Mouse (Mus musculus) embryo, embryonic 9.5 days (tissue): ENCODE measurements around the gene Tyw5.

Source experiments
- DNase-seq: peaks from one replicate; pipeline ENCODE4 v3.0.0-alpha.2; 2017; ENCODE audit errors: extremely low spot score

Gene Tyw5

DNA sequence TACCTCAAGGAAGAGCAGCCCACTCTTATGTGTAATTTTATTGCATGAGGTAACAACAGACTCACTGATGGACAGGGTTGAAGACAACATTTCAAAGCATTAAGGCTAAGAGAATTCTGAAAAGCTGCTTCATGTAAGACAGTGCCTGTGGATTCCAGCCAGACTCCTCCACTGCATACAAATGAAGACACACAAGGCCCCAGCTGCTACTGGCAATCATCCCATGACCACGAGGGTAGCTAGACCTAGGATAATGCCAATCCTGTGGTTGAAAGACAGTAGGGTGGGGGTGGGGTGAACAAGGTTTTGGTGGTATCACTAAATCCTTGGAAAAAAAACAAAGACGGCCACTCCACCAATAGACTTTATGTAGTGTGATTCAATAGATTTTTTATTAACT, 19.0 kb downstream of the Tyw5 start:
- no peak for DNase-seq

DNA sequence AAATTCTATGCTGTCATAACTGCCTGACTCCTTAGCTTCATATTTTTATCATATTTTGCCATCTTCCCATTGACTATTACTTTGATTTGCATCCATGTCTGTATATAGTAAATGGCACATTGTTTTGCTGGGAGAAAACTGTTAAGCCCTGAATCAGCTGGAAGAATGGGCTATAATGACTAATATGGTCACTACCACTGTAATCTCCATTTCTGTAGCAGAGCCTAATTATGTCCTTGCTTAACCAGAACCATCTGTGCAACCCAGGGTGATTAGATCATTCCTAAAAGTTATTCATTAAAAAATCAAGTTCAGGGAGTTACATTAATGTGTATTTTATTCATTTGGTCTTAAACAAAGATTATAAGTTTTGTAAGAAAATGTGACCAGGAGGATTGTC, 20.4 kb downstream of the Tyw5 start:
- no peak for DNase-seq

DNA sequence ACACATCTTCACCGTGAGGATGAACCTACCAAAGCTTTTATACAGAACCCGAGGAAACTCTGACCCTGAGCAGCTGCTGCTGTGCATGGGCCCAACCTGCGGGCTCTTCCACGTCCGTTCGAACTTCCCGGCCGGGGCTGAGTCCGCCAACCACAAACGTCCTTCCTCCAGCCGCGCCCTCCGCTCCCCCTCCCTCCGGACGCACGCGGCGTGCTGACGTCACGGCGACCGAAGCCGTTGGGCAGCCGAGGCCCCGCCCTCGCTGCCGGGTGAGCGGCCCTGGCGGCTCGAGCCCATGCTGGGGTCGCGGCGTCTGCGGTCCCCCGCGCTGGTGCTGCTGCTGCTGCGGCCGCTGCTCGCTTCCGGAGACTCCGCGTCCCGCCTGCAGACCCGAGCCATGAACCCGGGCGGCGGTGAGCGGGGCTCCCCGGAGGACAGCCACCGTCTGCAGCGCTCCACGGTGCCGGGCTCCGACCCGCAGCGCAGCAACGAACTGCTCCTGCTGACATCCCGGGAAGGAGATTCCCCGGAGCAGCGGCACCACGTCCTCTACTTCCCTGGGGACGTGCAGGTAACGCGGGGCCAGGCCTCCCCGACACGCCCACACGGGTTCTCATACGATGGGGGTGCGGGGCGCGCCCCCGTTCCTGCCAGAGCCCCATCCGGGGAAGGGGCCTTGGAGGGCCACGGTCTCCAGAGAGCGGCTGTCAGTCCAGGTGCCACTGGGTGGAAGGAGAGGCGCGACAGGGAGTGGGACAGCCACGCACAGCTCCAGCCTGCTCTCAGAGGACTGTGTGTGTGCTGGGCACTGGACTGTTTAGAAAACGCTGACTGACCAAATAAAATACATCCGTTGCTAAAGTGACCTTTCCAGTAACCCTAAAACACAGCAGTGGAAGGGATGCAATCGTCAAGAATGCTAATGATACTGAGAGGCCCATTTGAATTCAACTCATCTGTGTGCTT, 29.2 kb downstream of the Tyw5 start, which contains the start of gene 1700066M21Rik:
1700066M21Rik (plus strand) TSS at position 245 of the 966 bp plus-strand sequence.
- DNase-seq, result peak; percentile 95

DNA sequence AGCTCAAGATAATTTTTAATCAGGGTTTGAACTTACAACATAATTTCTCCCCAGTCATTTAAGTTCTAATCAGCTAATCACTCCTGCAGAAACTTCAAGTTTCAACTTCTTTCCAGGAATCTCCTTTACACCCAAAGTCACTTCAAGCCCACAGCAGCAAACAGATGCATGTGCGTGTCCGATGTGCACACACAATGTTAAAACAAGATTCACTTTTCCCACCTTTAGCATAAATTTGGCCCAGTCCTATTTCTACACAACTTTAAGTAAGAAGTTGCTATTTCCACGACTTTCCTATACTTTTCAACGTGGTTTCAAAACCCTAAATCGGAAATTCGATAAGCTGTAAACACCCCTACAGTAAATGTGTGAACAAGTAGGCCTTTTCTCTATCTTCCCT, 30.1 kb downstream of the Tyw5 start:
- no peak for DNase-seq

DNA sequence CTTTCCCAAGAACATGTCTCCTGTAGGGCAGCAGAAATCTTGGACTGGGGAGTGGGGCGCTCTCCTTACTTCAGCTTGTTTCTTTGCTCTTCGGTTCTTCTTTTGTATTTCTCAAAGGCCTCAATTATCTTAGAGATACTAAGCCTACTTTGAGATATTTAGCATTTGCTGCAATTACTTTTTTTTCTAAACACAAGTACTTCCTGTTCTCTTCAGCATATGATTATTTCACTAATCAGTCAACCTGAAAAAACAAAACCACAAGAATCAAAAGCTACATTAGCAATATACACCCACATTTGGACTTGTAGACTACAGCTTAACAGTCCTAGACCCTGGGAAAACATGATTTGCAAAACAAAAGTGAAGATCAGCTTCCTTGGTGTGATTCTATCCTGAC, 31.6 kb downstream of the Tyw5 start:
- DNase-seq, result no peak

DNA sequence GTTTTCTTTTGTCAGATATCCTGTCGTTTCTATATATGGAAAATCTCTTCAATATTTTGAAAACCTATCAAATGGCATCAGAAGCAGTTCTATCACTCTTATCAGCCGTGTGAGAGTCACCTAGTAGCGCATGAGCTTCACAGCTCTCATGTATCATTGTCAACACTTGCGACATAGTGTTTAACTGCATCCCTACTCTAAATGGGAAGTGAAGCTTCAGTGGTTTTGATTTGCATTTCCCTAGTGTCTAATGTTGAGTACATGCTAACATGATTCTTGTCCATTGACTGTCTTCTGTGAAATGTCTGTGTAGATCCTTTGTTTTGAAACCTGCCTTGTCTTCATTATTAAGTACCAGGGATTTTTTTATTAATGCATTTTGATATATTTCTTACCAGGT, 36.5 kb downstream of the Tyw5 start:
- no peak for DNase-seq

DNA sequence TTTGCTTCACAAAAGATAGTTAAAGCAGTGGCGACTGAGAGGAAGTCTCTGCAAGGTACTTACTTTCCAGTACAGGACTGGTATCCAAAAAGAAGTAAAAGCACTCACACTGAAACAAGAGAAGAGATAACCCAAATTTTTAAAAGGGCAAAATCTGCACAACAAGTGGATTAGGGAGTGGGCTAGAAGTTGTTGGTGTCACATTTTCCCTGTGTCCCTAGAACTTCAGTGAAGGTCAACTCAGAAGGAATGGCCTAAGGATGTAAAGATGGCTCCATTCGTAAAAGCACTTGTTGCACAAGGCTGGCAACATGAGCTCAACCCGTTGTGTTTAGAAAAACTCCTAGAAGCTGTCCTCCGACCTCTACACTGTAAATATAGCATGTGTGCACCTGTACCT, 37.8 kb downstream of the Tyw5 start:
- DNase-seq, result no peak

DNA sequence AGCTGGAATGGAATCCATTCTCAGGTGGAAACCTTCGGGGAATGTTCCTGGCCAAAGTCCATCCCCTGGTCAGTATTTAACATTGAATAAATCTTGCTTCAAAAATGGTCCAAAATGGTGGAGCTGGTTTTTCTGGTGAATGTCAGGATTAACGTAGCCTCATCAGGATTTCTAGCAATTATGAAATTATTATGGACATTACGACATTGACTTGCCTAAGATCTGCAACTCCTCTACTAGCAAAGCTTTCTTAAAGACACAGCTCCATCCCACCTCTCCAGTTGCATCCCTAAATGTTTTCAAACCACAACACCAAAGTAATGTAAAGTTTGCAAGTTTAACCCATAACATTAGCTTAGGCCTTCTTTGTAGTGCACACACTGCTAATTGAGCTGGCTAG, 39.5 kb downstream of the Tyw5 start:
- DNase-seq, result no peak

DNA sequence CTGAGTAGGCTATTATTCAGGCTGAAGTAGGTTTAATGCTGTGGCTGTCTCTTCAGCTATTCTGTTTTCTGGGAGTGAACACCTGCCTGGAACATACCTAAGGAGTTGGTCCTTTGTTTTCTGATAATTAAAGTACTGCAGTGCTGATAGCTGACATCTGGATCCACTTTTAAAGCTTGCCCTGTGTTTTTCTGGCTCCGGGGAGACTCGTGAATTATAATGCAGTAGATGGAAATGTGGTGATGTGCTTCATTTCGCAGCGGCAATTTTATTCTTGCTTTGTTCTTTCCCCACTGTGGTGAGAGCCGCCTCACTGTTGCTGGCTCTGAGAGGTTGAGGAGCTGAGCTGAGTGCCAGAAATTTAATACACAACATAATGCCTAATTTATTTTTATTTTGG, 48.4 kb downstream of the Tyw5 start:
- no peak for DNase-seq

DNA sequence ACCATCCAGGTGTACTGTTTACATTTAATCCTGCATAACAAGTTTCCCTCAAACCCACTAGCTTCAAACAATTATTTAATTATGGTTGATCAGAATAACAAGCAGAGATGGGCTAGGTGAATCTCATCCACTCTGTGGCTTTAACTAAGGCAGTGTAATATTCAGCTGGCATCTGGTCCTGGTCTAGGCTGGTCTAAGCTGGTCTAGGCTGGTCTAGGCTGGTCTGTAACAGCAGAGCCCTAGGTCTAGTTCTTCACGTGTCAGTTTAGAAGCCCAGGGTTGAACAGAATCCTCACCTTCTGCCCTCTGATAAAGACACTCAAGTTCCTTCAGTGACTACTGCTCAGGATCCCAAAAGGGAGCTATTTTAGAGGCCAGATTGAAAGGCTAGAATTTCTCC, 55.0 kb downstream of the Tyw5 start:
- DNase-seq, result no peak

DNA sequence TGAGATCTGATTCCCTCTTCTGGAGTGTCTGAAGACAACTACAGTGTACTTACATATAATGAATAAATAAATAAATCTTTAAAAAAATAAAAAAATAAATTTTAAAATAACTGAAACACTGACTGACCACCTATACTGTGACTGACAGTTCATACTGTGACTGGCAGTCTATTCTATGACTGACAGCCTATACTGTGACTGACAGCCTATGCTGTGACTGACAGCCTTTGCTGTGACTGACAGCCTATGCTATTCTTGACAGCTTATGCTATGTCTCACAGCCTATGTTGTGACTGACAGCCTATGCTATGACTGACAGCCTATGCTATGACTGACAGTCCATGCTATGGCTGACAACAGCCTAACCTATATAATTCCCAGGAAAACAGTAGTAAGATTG, 59.4 kb downstream of the Tyw5 start:
- no peak for DNase-seq

DNA sequence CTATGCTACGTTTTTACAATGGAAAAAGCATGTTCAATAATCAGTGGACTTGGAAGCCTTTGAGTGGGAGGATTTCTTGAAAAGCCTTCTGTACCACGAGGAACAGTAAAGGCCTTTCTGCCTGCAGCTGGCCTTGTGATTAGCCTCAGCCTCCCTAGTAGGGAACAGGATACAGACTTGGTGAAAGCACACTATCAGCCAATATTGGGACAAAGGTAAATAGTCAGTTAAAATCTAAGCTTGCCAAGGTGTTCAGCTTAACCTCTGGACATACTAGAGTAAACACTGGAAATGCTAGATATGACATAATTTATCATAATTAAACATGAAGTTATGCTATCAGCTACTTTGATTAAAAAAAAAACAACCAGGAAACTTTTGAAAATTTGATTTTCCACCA, 65.7 kb downstream of the Tyw5 start:
- no peak for DNase-seq

DNA sequence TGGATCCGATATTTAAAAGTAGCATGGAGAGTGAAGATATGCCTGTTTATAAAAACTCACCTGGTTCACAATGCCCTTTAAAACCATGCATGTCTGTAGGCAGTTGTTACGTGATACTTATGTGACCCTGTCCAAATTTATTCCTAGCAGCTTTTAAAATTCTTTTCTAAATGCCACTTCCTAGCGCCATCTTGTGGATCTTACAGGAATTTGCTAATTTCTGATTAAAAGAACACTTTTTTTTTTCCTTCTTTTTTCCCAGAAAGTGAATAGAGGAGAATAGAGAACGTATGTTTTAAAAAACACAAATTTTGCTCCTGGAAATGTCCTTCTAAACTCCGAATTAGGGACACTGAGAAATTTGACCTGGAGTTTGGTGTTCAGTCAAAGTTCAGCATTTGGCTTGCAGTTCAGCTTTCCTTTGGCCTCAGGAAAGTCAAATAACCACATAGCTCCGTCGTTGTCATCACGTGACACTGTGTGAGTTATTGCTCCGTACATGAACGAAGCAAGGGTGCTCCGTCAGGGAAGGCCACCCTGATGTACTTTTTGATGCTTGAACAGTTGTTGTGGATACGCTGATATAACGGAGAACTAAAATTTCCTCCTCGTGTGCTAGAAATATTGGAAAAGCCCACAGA, 67.6 kb downstream of the Tyw5 start:
- no peak for DNase-seq
